Mouse (Mus musculus): ENCODE measurements around the gene Egfem1.

Gene Egfem1

GRCm38 (mm10) chr3:29135176-29136064 is 53.6 kb downstream of the Egfem1 start:
- peak in 1 of 2 experiments; percentile 12 for DNase-seq

GRCm38 (mm10) chr3:29136065-29136955 is 54.5 kb downstream of the Egfem1 start:
- DNase-seq = no peak

- DNase-seq = no peak
Observed at GRCm38 (mm10) chr3:29168401-29168800, 86.6 kb downstream of the Egfem1 start.

- no peak for DNase-seq
Observed at GRCm38 (mm10) chr3:29169003-29169402, 87.2 kb downstream of the Egfem1 start.

- DNase-seq = no peak
Observed at GRCm38 (mm10) chr3:29176991-29177390, 95.2 kb downstream of the Egfem1 start.

- DNase-seq = no peak
Observed at GRCm38 (mm10) chr3:29182988-29183387, 101.2 kb downstream of the Egfem1 start.

GRCm38 (mm10) chr3:29183615-29184198 is 101.9 kb downstream of the Egfem1 start:
- no peak for DNase-seq

- DNase-seq = no peak
Observed at GRCm38 (mm10) chr3:29184486-29185241, 102.8 kb downstream of the Egfem1 start.

- DNase-seq = no peak
Observed at GRCm38 (mm10) chr3:29190263-29190662, 108.4 kb downstream of the Egfem1 start.

- DNase-seq = no peak
Observed at GRCm38 (mm10) chr3:29197727-29198512, 116.1 kb downstream of the Egfem1 start.

- peak; percentile 57 to 78 for DNase-seq
Observed at GRCm38 (mm10) chr3:29200601-29201000, 118.8 kb downstream of the Egfem1 start.

GRCm38 (mm10) chr3:29202536-29202935 is 120.7 kb downstream of the Egfem1 start:
- DNase-seq = no peak

GRCm38 (mm10) chr3:29222414-29222813 is 140.6 kb downstream of the Egfem1 start:
- DNase-seq = no peak

GRCm38 (mm10) chr3:29229712-29230111 is 147.9 kb downstream of the Egfem1 start:
- DNase-seq = no peak

- no peak for DNase-seq
Observed at GRCm38 (mm10) chr3:29235477-29235876, 153.7 kb downstream of the Egfem1 start.

- DNase-seq = no peak
Observed at GRCm38 (mm10) chr3:29236517-29236916, 154.7 kb downstream of the Egfem1 start.

GRCm38 (mm10) chr3:29243600-29243999 is 161.8 kb downstream of the Egfem1 start:
- no peak for DNase-seq

- DNase-seq = no peak
Observed at GRCm38 (mm10) chr3:29291633-29292032, 209.8 kb downstream of the Egfem1 start.

GRCm38 (mm10) chr3:29292251-29292650 is 210.4 kb downstream of the Egfem1 start:
- no peak for DNase-seq

GRCm38 (mm10) chr3:29293230-29293629 is 211.4 kb downstream of the Egfem1 start:
- DNase-seq = peak in 1 of 2 experiments; percentile 9

- DNase-seq = no peak
Observed at GRCm38 (mm10) chr3:29342223-29342791, 260.5 kb downstream of the Egfem1 start.

Measured in cerebellum, postnatal 10 days (tissue).